Mouse (Mus musculus) hindbrain, embryonic 13.5 days (tissue): ENCODE measurements around the gene Rcor2. TPM values are rescaled to one million over a fixed set of nuclear protein-coding genes. Genes with fewer than 3 reads are reported as not detected.

Experiments
- ATAC-seq: fragments of 200-750 bp; cut with Nextera tagmentation; 2 replicates; pipeline ENCODE4 v1.8.0; 2017; ENCODE audit warnings: moderate TSS enrichment; ENCODE audit not compliant: low FRiP score
- H3K27ac ChIP-seq: fragments of 300-500 bp; sonication (generic); 2 replicates; pipeline ENCODE4 v1.5.1; 2015; ENCODE audit warnings: inconsistent platforms, mild to moderate bottlenecking, moderate library complexity
- H3K27me3 ChIP-seq: fragments of 300-500 bp; sonication (generic); 2 replicates; pipeline ENCODE4 v1.6.1; 2015; ENCODE audit warnings: mild to moderate bottlenecking, inconsistent platforms
- H3K36me3 ChIP-seq: fragments of 300-500 bp; sonication (generic); 2 replicates; pipeline ENCODE4 v1.6.1; 2015; ENCODE audit warnings: mild to moderate bottlenecking, inconsistent platforms
- H3K4me1 ChIP-seq: fragments of 300-500 bp; sonication (generic); replicated peaks from 2 replicates; pipeline ENCODE4 v1.6.1; 2015; ENCODE audit warnings: inconsistent platforms
- H3K4me2 ChIP-seq: fragments of 300-500 bp; sonication (generic); 2 replicates; pipeline ENCODE4 v1.6.1; 2015; ENCODE audit warnings: inconsistent platforms, mild to moderate bottlenecking, moderate library complexity
- H3K4me3 ChIP-seq: fragments of 300-500 bp; sonication (generic); 2 replicates; pipeline ENCODE4 v1.5.1; 2015; ENCODE audit warnings: mild to moderate bottlenecking, inconsistent platforms
- H3K9ac ChIP-seq: fragments of 300-500 bp; sonication (generic); 2 replicates; pipeline ENCODE4 v1.6.1; 2015; ENCODE audit warnings: mild to moderate bottlenecking, inconsistent platforms
- H3K9me3 ChIP-seq: fragments of 300-500 bp; sonication (generic); 2 replicates; pipeline ENCODE4 v1.6.1; 2016; ENCODE audit warnings: inconsistent platforms
- WGBS: fragments of 180-500 bp; shearing (Covaris S2); methylation state at CpG from one replicate; pipeline ENCODE4 v1.1.7; 2015; 5-methylcytosine and 5-hydroxymethylcytosine counted together
- polyA plus RNA-seq: library from polyadenylated mRNA; unstranded; fragments of >200 nt; fragmentation: Nextera tagmentation; extraction: Ambion mirVana; gene quantifications from 2 replicates; pipeline ENCODE4 v1.2.1, GENCODE M21; 2015

Gene Rcor2
- polyA plus RNA-seq, 1 experiment from 2014 or later = 30.2 TPM

GRCm38 (mm10) chr19:7266421-7266831 is 699 bp upstream of the Rcor2 start:
- Histone ChIP-seq H3K27ac (peak overlapping the region; percentile 98), H3K4me1 (peaks cover 61% of the 10 kb centered on the region), H3K9me3 (no peaks in the 10 kb centered on the region), H3K9ac (peak overlapping the region; percentile 96), H3K36me3 (peaks cover 11% of the 10 kb centered on the region), H3K4me2 (peak overlapping the region; percentile 89; the same call in 1 of the 2 replicates), H3K4me3 (no peak overlapping the region), H3K27me3 (no peaks in the 10 kb centered on the region)
- 26% methylated on average over 4 of the region's 4 CpGs for WGBS
- no peak for ATAC-seq

GRCm38 (mm10) chr19:7267781-7268721 is 926 bp downstream of the Rcor2 start:
- 1% methylated on average over 97 of the region's 97 CpGs for WGBS
- Histone ChIP-seq H3K36me3 (peaks cover 27% of the 10 kb centered on the region), H3K27ac (peak overlapping the region; percentile 98), H3K4me2 (peak overlapping the region; percentile 89), H3K4me1 (peaks cover 76% of the 10 kb centered on the region), H3K9ac (peak overlapping the region; percentile 96), H3K27me3 (no peaks in the 10 kb centered on the region), H3K9me3 (no peaks in the 10 kb centered on the region), H3K4me3 (peak overlapping the region; percentile 89)
- peak; percentile 55 for ATAC-seq

DNA sequence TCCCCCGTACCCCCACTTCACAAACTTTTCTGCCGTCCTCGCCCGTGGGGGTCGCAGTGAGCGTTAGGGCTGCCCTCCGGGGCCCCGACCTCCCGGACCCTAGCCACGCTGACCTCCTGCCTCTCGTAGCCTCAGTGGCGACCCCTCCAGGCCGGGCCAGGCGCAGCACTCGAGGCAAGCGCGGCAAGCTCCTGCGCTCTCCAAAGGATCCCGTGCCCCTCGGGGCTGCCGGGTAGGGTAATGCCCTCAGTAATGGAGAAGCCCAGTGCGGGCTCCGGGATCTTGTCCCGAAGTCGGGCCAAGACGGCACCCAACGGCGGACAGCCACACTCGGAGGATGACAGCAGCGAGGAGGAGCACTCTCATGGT is 1.6 kb downstream of the Rcor2 start:
- peak; percentile 18 for ATAC-seq

DNA sequence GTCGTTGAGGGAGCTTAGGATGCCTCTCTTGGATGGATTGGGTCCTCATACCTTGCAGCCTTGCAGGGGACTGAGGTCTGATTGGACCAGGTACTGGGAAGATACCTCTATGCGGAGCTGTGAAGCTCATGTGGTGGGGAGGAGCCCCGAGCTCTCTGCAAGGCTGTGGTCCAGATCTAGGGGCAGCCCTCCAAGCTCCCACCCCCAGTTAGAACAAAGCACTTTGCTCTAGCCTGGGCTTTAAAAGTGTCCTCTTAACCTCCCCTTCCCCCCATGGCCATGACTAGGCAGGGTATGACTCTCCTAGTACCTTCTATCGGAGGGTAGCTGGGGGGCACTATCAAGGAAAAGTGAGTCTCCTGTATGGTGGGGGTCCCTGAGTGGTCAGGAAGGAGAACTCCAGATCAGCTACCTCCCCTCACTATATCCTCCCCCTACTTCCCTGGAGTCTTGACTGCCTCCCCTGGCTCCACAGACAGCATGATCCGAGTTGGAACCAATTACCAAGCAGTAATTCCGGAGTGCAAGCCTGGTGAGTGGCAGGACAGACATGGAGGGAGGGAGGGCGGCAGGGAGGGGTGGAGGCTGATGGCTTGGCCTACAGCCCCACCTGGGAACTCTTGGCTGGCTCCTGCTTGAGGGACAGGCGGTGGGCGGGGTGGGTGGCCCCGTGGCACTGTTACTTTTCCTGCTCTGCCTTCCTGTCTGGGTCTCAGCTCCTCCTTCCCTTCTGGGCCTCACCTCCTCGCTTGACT is 2.3 kb downstream of the Rcor2 start:
- peak overlapping the region; percentile 98 for H3K27ac ChIP-seq
- no peaks in the 10 kb centered on the region for H3K27me3 ChIP-seq
- peaks cover 80% of the 10 kb centered on the region for H3K4me1 ChIP-seq
- H3K4me2 ChIP-seq = peak overlapping the region; percentile 89
- no peaks in the 10 kb centered on the region for H3K9me3 ChIP-seq
- peak; percentile 4; the same call in 1 of the 2 replicates for ATAC-seq
- peak overlapping the region; percentile 96 for H3K9ac ChIP-seq
- peaks cover 41% of the 10 kb centered on the region for H3K36me3 ChIP-seq
- WGBS = 3% methylated on average over 11 of the region's 11 CpGs
- peak overlapping the region; percentile 89 for H3K4me3 ChIP-seq

More for the DNA sequence above, 1.6 kb downstream of the Rcor2 start:
- Histone ChIP-seq H3K4me3 (peak overlapping the region; percentile 89), H3K9ac (peak overlapping the region; percentile 96), H3K4me1 (peaks cover 76% of the 10 kb centered on the region), H3K9me3 (no peaks in the 10 kb centered on the region), H3K4me2 (peak overlapping the region; percentile 89), H3K36me3 (peaks cover 34% of the 10 kb centered on the region), H3K27me3 (no peaks in the 10 kb centered on the region), H3K27ac (peak overlapping the region; percentile 98)
- WGBS = under 1% methylated on average over 30 of the region's 30 CpGs

DNA sequence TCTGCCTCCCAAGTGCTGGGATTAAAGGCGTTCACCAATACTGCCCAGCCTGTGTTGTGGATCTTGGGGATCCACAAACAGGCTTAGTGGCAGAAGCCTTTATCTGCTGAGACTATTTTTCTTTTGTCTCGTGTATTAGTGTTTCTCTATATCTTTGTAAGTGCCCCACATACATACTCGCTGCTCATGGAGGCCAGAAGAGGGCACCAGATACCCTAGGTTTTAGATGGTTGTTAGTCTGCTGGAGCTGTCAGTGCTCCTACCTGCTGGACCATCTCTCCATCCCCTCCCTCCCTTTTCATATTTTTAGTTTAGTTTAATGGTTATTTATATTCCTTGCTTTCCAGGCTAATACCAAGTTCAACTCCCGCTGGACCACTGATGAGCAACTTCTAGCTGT is 6.4 kb downstream of the Rcor2 start:
- no peak overlapping the region for H3K4me3 ChIP-seq
- no peak overlapping the region for H3K9ac ChIP-seq
- peaks cover 83% of the 10 kb centered on the region for H3K4me1 ChIP-seq
- H3K27ac ChIP-seq = no peak overlapping the region
- no peak overlapping the region for H3K4me2 ChIP-seq
- ATAC-seq = no peak
- no peaks in the 10 kb centered on the region for H3K27me3 ChIP-seq
- 92% methylated on average over 4 of the region's 4 CpGs for WGBS
- H3K36me3 ChIP-seq = peaks cover 79% of the 10 kb centered on the region
- H3K9me3 ChIP-seq = no peaks in the 10 kb centered on the region

- WGBS = 74% methylated on average over 13 of the region's 13 CpGs
- no peak overlapping the region for H3K4me2 ChIP-seq
- H3K36me3 ChIP-seq = peaks cover 89% of the 10 kb centered on the region
These were observed 7.3 kb downstream of the Rcor2 start for GRCm38 (mm10) chr19:7274326-7274990.

GRCm38 (mm10) chr19:7275131-7275789 is 8.1 kb downstream of the Rcor2 start:
- WGBS = 43% methylated on average over 7 of the region's 7 CpGs
- Histone ChIP-seq H3K27me3 (no peaks in the 10 kb centered on the region), H3K27ac (peak overlapping the region; percentile 90), H3K4me2 (no peak overlapping the region), H3K9ac (no peak overlapping the region), H3K9me3 (no peaks in the 10 kb centered on the region), H3K4me1 (peaks cover 86% of the 10 kb centered on the region), H3K4me3 (no peak overlapping the region), H3K36me3 (peaks cover 95% of the 10 kb centered on the region)
- ATAC-seq = no peak

More at GRCm38 (mm10) chr19:7274326-7274990, 7.3 kb downstream of the Rcor2 start:
- Histone ChIP-seq H3K27me3 (no peaks in the 10 kb centered on the region), H3K4me1 (peaks cover 89% of the 10 kb centered on the region), H3K9ac (peak overlapping the region; percentile 56; the same call in 1 of the 2 replicates), H3K4me3 (no peak overlapping the region), H3K27ac (peak overlapping the region; percentile 90), H3K9me3 (no peaks in the 10 kb centered on the region)
- ATAC-seq = no peak

DNA sequence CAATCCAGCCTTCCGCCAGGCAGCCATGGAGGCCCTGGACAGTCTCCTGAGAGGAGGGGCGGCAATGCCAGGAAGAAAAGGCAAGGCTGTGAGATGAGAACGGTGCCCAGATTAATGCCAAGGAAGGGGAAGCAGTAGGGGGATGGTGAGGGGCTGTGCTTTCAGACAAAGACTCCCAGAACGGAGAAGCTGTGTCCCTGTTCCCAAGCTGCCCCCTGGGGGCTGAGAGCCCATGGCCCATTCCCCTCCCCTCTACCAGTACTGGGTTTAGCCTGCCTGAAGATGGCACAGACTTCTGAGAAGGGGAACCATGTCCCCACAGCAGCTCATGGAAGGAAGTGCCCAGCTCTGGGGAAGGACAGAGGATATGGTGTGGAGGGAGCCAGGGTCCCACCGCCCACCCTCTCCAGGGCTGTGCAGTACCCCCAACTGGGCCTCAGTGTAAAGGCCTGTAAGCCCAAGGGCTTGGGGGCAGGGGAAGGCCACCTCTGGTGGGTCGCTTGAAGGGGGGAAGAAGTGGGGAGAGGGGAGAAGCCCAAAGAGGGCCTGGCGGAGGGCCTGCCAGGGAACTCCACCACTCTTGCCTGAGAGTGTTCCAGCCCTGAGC is 9.0 kb downstream of the Rcor2 start:
- Histone ChIP-seq H3K27ac (peak overlapping the region; percentile 90), H3K4me3 (no peak overlapping the region), H3K9me3 (no peaks in the 10 kb centered on the region), H3K27me3 (no peaks in the 10 kb centered on the region), H3K4me1 (peaks cover 83% of the 10 kb centered on the region), H3K4me2 (0 out of 2 replicates have a peak overlapping the region, but pooled peaks have one; percentile 3), H3K36me3 (peaks cover 96% of the 10 kb centered on the region), H3K9ac (peak overlapping the region; percentile 55)
- WGBS = 30% methylated on average over 7 of the region's 7 CpGs
- ATAC-seq = peak; percentile 14; the same call in 1 of the 2 replicates

DNA sequence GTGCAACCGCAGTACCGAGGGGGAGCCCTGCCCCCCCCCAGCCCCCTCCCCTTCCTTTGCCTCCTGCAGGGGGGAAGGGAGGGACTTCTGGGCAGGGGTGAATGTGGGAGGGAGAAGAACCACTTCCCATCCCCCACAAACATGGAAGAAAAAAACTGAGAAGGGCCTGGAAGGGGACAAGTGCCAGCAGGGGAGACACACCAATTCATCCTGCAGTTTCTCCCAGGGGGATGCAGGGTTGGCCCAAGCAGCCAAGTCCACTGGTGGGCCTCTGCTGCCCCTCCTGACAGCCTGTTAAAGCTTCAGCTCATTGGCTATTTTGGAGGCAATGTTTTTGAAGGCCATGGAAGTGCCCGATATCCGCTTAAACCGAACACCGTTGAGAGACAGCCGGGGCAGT is 9.7 kb downstream of the Rcor2 start:
- Histone ChIP-seq H3K27ac (peak overlapping the region; percentile 90), H3K36me3 (peaks cover 96% of the 10 kb centered on the region), H3K27me3 (no peaks in the 10 kb centered on the region), H3K4me3 (no peak overlapping the region), H3K9me3 (no peaks in the 10 kb centered on the region), H3K9ac (0 out of 2 replicates have a peak overlapping the region, but pooled peaks have one; percentile 55), H3K4me2 (no peak overlapping the region), H3K4me1 (peaks cover 76% of the 10 kb centered on the region)
- ATAC-seq = no peak
- 62% methylated on average over 7 of the region's 7 CpGs for WGBS

DNA sequence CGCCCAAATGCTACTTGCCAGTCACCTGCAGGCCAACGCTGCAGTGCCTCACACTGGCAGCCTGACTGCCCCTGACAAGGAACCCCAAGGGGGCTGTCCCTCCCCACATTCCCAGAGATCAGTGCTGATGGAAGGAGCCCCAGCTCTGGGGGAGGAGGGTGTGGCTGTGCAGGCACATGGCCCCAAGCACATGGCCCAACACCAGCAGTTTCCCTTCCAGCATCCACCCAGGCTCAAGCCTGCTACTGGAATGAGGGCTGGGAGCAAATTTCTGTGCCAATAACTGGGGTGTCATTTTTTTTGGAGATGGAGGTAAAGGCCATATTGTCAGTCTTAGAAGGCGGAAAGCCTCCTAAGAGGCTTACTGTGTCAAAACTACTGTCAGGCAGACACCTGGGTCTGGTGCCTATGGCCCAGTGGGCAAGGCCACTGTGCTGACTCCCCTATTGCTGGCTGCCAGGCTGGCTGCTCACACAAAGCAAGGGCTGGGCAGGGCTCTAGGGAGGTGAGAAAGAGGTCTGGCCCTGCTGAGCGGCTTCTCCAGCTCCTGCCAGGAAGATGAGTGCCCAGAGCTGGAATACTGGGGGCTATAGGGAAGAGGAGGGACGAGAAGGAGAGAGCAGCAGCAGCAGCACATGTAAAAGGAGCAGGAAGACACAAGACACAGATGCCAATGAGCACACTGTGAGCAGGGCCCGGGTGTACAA is 11.2 kb downstream of the Rcor2 start:
- Histone ChIP-seq H3K27me3 (no peaks in the 10 kb centered on the region), H3K27ac (peak overlapping the region; percentile 90), H3K4me3 (no peak overlapping the region), H3K9me3 (no peaks in the 10 kb centered on the region), H3K9ac (peak overlapping the region; percentile 59), H3K36me3 (peaks cover 96% of the 10 kb centered on the region), H3K4me1 (peaks cover 65% of the 10 kb centered on the region), H3K4me2 (no peak overlapping the region)
- WGBS = 71% methylated on average over 6 of the region's 6 CpGs
- no peak for ATAC-seq

GRCm38 (mm10) chr19:7279114-7279513 is 12.0 kb downstream of the Rcor2 start:
- H3K36me3 ChIP-seq = peaks cover 96% of the 10 kb centered on the region
- peak overlapping the region; percentile 59 for H3K9ac ChIP-seq
- no peak overlapping the region for H3K4me3 ChIP-seq
- H3K9me3 ChIP-seq = no peaks in the 10 kb centered on the region
- peaks cover 63% of the 10 kb centered on the region for H3K4me1 ChIP-seq
- 37% methylated on average over 6 of the region's 6 CpGs for WGBS
- H3K27me3 ChIP-seq = no peaks in the 10 kb centered on the region
- no peak overlapping the region for H3K4me2 ChIP-seq
- ATAC-seq = no peak
- peak overlapping the region; percentile 90 for H3K27ac ChIP-seq
